Mouse (Mus musculus) forebrain, postnatal 0 days (tissue): ENCODE measurements around the gene Skp2. TPM values are rescaled to one million over a fixed set of nuclear protein-coding genes. Genes with fewer than 3 reads are reported as not detected.

Source experiments
- ATAC-seq: fragments of 200-750 bp; cut with Nextera tagmentation; 2 replicates; pipeline ENCODE4 v1.8.0; 2017; ENCODE audit warnings: mild to moderate bottlenecking, moderate library complexity
- DNase-seq: peaks from one replicate; pipeline ENCODE4 v3.0.0-alpha.2; 2015
- H3K27ac ChIP-seq: fragments of 300-500 bp; sonication (generic); 2 replicates; pipeline ENCODE4 v1.5.1; 2014; ENCODE audit warnings: low read depth, mild to moderate bottlenecking, antibody characterized with exemption, low read length, moderate library complexity, mixed read lengths
- H3K27me3 ChIP-seq: fragments of 300-500 bp; sonication (generic); 2 replicates; pipeline ENCODE4 v1.6.1; 2014; ENCODE audit warnings: mild to moderate bottlenecking, low read length, mixed read lengths; ENCODE audit not compliant: insufficient read depth
- H3K36me3 ChIP-seq: fragments of 300-500 bp; sonication (generic); 2 replicates; pipeline ENCODE4 v1.6.1; 2014; ENCODE audit warnings: mild to moderate bottlenecking, moderate library complexity; ENCODE audit not compliant: insufficient read depth
- H3K4me1 ChIP-seq: fragments of 300-500 bp; sonication (generic); 2 replicates; pipeline ENCODE4 v1.6.1; 2014; ENCODE audit warnings: antibody characterized with exemption; ENCODE audit not compliant: insufficient read depth
- H3K4me2 ChIP-seq: fragments of 300-500 bp; sonication (generic); 2 replicates; pipeline ENCODE4 v1.6.1; 2014; ENCODE audit warnings: low read depth, mild to moderate bottlenecking, moderate library complexity
- H3K4me3 ChIP-seq: fragments of 300-500 bp; sonication (generic); 2 replicates; pipeline ENCODE4 v1.5.1; 2014; ENCODE audit warnings: low read depth, low read length, mixed read lengths
- H3K9ac ChIP-seq: fragments of 300-500 bp; sonication (generic); 2 replicates; pipeline ENCODE4 v1.6.1; 2014; ENCODE audit warnings: mild to moderate bottlenecking
- H3K9me3 ChIP-seq: fragments of 300-500 bp; sonication (generic); 2 replicates; pipeline ENCODE4 v1.6.1; 2016; ENCODE audit warnings: low read length
- CTCF ChIP-seq: sonication (generic); IDR thresholded peaks from 2 replicates; pipeline ENCODE4 v1.5.1; 2016; ENCODE audit warnings: antibody characterized with exemption, control low read depth, low read depth
- WGBS: fragments of 180-500 bp; shearing (Covaris S2); extraction: QIAGEN DNeasy Blood & Tissue Kit; methylation state at CpG from one replicate; pipeline ENCODE4 v1.1.7; 2014; 5-methylcytosine and 5-hydroxymethylcytosine counted together
- polyA plus RNA-seq: library from polyadenylated mRNA; unstranded; fragments of >200 nt; fragmentation: Nextera tagmentation; extraction: Ambion mirVana; gene quantifications from 2 replicates; pipeline ENCODE4 v1.2.1, GENCODE M21; 2015
- total RNA-seq: library from RNA; depleted of rRNA; stranded (reverse); fragments of >200 nt; gene quantifications from 2 replicates; pipeline ENCODE4 v1.2.3, GENCODE M21; 2014

The Skp2 gene
- total and polyA plus RNA-seq, 2 experiments from 2014 or later, result 9.5 to 11.0 TPM

DNA sequence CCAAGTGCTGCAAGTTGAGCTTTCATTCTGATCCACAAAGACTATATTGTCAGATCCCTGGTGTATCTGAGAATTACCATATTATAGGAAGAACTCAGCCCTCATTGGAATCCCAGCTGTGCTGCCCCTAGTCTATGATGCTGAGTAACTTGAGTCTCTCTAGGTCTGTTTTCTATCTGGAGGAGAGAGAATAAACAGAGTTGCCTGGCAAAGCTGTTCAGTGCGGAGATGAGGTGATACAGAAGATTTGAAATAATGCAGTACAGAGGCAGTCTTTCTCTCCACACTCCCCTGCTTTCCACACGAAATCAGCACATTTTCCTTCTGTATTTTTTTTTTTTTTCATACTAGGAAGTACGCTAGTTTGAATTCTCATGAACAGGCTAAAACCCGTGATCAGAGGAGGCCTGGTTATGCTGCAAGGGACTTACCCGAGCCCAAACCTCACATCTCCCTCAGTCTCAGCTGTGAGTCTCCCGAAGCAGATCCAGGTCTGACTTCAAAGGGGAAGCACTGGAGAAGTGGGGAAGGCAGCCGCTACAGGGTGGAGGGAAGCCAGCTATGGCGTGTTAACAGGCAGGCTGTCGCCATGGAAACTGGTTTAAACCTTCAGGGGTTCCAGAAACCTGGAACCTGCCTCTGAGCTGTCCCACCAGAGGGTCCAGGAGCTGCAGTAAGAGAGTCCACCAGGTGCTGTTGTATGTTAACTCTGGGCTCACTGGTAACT is 24.3 kb downstream of the Skp2 start:
- TF ChIP-seq CTCF, result no peak
- H3K4me3 ChIP-seq, result no peak overlapping the region
- H3K4me1 ChIP-seq, result no peaks in the 10 kb centered on the region
- H3K36me3 ChIP-seq, result peaks cover 42% of the 10 kb centered on the region
- H3K9ac ChIP-seq, result no peak overlapping the region
- ATAC-seq (peak; percentile 53), DNase-seq (peak; percentile 34)
- no peaks in the 10 kb centered on the region for H3K9me3 ChIP-seq
- no peaks in the 10 kb centered on the region for H3K27me3 ChIP-seq
- 63% methylated on average over 9 of the region's 9 CpGs for WGBS
- no peak overlapping the region for H3K4me2 ChIP-seq
- H3K27ac ChIP-seq, result 0 out of 2 replicates have a peak overlapping the region, but pooled peaks have one; percentile 16

DNA sequence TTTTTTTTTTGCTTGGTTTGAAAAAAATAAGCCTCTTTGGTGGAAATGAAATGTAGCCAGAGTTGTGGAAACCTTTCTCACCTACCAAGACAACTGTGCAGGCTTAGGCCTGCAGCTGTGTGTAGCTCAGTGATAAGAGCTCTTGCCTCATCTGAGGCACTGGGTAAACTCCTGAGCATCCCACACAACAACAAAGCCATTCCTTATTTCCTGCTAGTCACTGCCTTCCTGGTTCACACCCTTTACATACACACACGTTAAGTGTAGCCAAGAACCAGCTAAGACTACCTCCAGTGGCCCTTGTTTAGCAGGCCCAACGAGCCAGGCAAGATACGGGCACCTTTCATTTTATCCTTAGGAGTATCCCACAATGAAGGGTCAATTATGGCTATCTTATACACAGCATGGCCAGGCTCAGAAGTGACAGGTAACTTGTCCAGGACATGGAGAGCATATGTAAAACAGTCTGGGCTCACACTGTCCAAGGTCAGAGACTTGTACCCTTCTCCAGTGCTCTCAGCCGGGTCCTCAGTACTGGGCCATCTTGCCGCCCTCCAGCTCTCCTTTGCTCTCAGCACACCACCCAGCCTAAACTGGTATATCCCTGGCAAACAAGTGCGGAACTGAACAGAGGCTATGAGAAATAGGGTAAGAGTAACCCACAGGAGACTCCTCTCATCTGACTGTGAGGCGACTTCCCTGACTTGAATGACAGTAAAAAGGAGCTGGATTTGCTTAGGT is 28.0 kb downstream of the Skp2 start:
- no peak overlapping the region for H3K27ac ChIP-seq
- H3K4me3 ChIP-seq, result no peak overlapping the region
- WGBS, result 91% methylated on average over 7 of the region's 7 CpGs
- peaks cover 42% of the 10 kb centered on the region for H3K36me3 ChIP-seq
- H3K9ac ChIP-seq, result no peak overlapping the region
- no peak overlapping the region for H3K4me2 ChIP-seq
- H3K4me1 ChIP-seq, result no peaks in the 10 kb centered on the region
- no peaks in the 10 kb centered on the region for H3K27me3 ChIP-seq
- DNase-seq (no peak), ATAC-seq (no peak)
- TF ChIP-seq CTCF, result no peak
- no peaks in the 10 kb centered on the region for H3K9me3 ChIP-seq

- WGBS, result 93% methylated on average over 21 of the region's 21 CpGs
- Histone ChIP-seq H3K4me2 (no peak overlapping the region), H3K27me3 (no peaks in the 10 kb centered on the region), H3K36me3 (peaks cover 33% of the 10 kb centered on the region), H3K9me3 (no peaks in the 10 kb centered on the region), H3K4me3 (no peak overlapping the region), H3K27ac (no peak overlapping the region), H3K9ac (no peak overlapping the region), H3K4me1 (no peaks in the 10 kb centered on the region)
- no peak for TF ChIP-seq CTCF
- DNase-seq (no peak), ATAC-seq (no peak)
Observed at GRCm38 (mm10) chr15:9124856-9125255, 30.4 kb downstream of the Skp2 start.

- Histone ChIP-seq H3K36me3 (peaks cover 34% of the 10 kb centered on the region), H3K4me1 (no peaks in the 10 kb centered on the region), H3K27me3 (no peaks in the 10 kb centered on the region), H3K4me2 (no peak overlapping the region), H3K9ac (no peak overlapping the region), H3K4me3 (no peak overlapping the region), H3K9me3 (no peaks in the 10 kb centered on the region), H3K27ac (no peak overlapping the region)
- ATAC-seq (no peak), DNase-seq (no peak)
- no peak for TF ChIP-seq CTCF
- WGBS, result 92% methylated on average over 4 of the region's 4 CpGs
Observed at GRCm38 (mm10) chr15:9122989-9123388, 32.2 kb downstream of the Skp2 start.

GRCm38 (mm10) chr15:9120081-9120480 is 35.1 kb downstream of the Skp2 start:
- Histone ChIP-seq H3K4me3 (no peak overlapping the region), H3K27ac (no peak overlapping the region), H3K9ac (no peak overlapping the region), H3K27me3 (no peaks in the 10 kb centered on the region), H3K4me1 (no peaks in the 10 kb centered on the region), H3K9me3 (no peaks in the 10 kb centered on the region), H3K4me2 (no peak overlapping the region), H3K36me3 (peaks cover 39% of the 10 kb centered on the region)
- DNase-seq (peak; percentile 83), ATAC-seq (peak; percentile 82)
- TF ChIP-seq CTCF, result peak; percentile 98
- WGBS, result 86% methylated on average over 2 of the region's 2 CpGs

DNA sequence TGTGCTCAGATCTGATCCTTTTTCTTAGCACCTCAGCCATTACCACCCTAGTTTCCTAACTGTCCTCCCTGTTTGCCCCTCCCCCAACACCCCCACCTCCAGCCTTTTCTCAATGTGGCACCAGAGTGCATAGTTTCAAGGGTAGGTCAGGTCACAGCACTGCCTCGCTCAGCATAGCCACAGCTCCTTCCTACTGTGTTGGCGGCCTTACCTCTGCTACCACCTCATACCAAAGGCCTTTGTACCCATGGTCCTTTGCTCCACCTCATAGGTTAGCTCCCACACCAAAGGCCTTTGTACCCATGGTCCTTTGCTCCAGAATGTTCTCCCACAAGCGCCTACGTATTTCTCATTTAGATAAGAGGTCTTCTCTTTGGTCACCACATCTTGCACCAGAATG is 36.4 kb downstream of the Skp2 start:
- Histone ChIP-seq H3K9ac (no peak overlapping the region), H3K36me3 (peaks cover 40% of the 10 kb centered on the region), H3K27ac (no peak overlapping the region), H3K4me3 (no peak overlapping the region), H3K4me2 (no peak overlapping the region), H3K27me3 (no peaks in the 10 kb centered on the region), H3K9me3 (no peaks in the 10 kb centered on the region), H3K4me1 (no peaks in the 10 kb centered on the region)
- ATAC-seq (no peak), DNase-seq (no peak)
- WGBS, result 97% methylated on average over 4 of the region's 4 CpGs
- TF ChIP-seq CTCF, result no peak

GRCm38 (mm10) chr15:9114599-9114998 is 40.6 kb downstream of the Skp2 start:
- Histone ChIP-seq H3K9me3 (no peaks in the 10 kb centered on the region), H3K9ac (no peak overlapping the region), H3K27ac (no peak overlapping the region), H3K36me3 (peaks cover 50% of the 10 kb centered on the region), H3K4me3 (no peak overlapping the region), H3K27me3 (no peaks in the 10 kb centered on the region), H3K4me2 (no peak overlapping the region), H3K4me1 (no peaks in the 10 kb centered on the region)
- no peak for DNase-seq
- ATAC-seq, result no peak
- 89% methylated on average over 5 of the region's 5 CpGs for WGBS
- TF ChIP-seq CTCF, result no peak
